Mouse (Mus musculus): Measurements from ENCODE around the gene Tpt1.
"Not testable (repeated sequence)": the region's sequence is repeated elsewhere in the genome, so short reads cannot be mapped to it uniquely, and the experiment has no call there.

The Tpt1 gene

GRCm38 (mm10) chr14:75841758-75842157 is 3.1 kb upstream of the Tpt1 start:
- in situ Hi-C loops (cut with MboI, MseI) = not testable (repeated sequence)

GRCm38 (mm10) chr14:75844111-75844695 is 690 bp upstream of the Tpt1 start:
- in situ Hi-C loops (cut with MboI, MseI) = no loop called here

- in situ Hi-C loops (cut with MboI, MseI) = no loop called here
Observed at GRCm38 (mm10) chr14:75845698-75846115, 814 bp downstream of the Tpt1 start.

GRCm38 (mm10) chr14:75847669-75848068 is 2.8 kb downstream of the Tpt1 start:
- in situ Hi-C loops (cut with MboI, MseI) = no loop called here

- in situ Hi-C loops (cut with MboI, MseI) = no loop called here
Observed at GRCm38 (mm10) chr14:75848482-75848881, 3.6 kb downstream of the Tpt1 start.

- in situ Hi-C loops (cut with MboI, MseI) = no loop called here
Observed at GRCm38 (mm10) chr14:75849236-75849635, 4.3 kb downstream of the Tpt1 start.

- in situ Hi-C loops (cut with MboI, MseI) = no loop called here
Observed at GRCm38 (mm10) chr14:75849842-75850568, 5.1 kb downstream of the Tpt1 start.

GRCm38 (mm10) chr14:75850819-75851218 is 5.9 kb downstream of the Tpt1 start:
- in situ Hi-C loops (cut with MboI, MseI) = no loop called here

- in situ Hi-C loops (cut with MboI, MseI) = no loop called here
Observed at GRCm38 (mm10) chr14:75852016-75852415, 7.1 kb downstream of the Tpt1 start.

GRCm38 (mm10) chr14:75855263-75855992 is 10.5 kb downstream of the Tpt1 start:
- in situ Hi-C loops (cut with MboI, MseI) = no loop called here

GRCm38 (mm10) chr14:75858181-75858580 is 13.3 kb downstream of the Tpt1 start:
- in situ Hi-C loops (cut with MboI, MseI) = no loop called here

GRCm38 (mm10) chr14:75859619-75860018 is 14.7 kb downstream of the Tpt1 start:
- in situ Hi-C loops (cut with MboI, MseI) = no loop called here

- in situ Hi-C loops (cut with MboI, MseI) = no loop called here
Observed at GRCm38 (mm10) chr14:75862701-75863100, 17.8 kb downstream of the Tpt1 start.

- in situ Hi-C loops (cut with MboI, MseI) = no loop called here
Observed at GRCm38 (mm10) chr14:75863549-75864409, 18.9 kb downstream of the Tpt1 start.

- in situ Hi-C loops (cut with MboI, MseI) = no loop called here
Observed at GRCm38 (mm10) chr14:75866706-75867333, 21.9 kb downstream of the Tpt1 start.

- in situ Hi-C loops (cut with MboI, MseI) = not testable (repeated sequence)
Observed at GRCm38 (mm10) chr14:75868028-75868427, 23.1 kb downstream of the Tpt1 start.

GRCm38 (mm10) chr14:75869769-75870363 is 25.0 kb downstream of the Tpt1 start:
- in situ Hi-C loops (cut with MboI, MseI) = no loop called here

- in situ Hi-C loops (cut with MboI, MseI) = no loop called here
Observed at GRCm38 (mm10) chr14:75870631-75871030, 25.7 kb downstream of the Tpt1 start.

- in situ Hi-C loops (cut with MboI, MseI) = no loop called here
Observed at GRCm38 (mm10) chr14:75871111-75871510, 26.2 kb downstream of the Tpt1 start.

GRCm38 (mm10) chr14:75871750-75872149 is 26.9 kb downstream of the Tpt1 start:
- in situ Hi-C loops (cut with MboI, MseI) = no loop called here

- in situ Hi-C loops (cut with MboI, MseI) = no loop called here
Observed at GRCm38 (mm10) chr14:75873612-75874011, 28.7 kb downstream of the Tpt1 start.
